In genomic region chr19:46573990-46574389, GRCm38 (mm10) we compare ENCODE assay signal across 7 mouse cellular contexts. TPM values are rescaled to one million over a fixed set of nuclear protein-coding genes. Genes with fewer than 3 reads are reported as not detected.
DNase-seq lines count a peak whose midpoint lies in the region; ATAC-seq and TF ChIP-seq lines count a peak whose summit lies in the region.

No protein-coding gene starts in this region.

- DNase-seq in liver, adult 2 months (ENCODE audit: extremely low read depth, low read depth, low spot score): peak; percentile 25
- no peak for DNase-seq in liver
- no peak for DNase-seq in right cerebral cortex, postnatal 14 days

- H3K9me3 ChIP-seq in forebrain, embryonic 12.5 days: no peaks in the 10 kb centered on the region
- H3K9me3 ChIP-seq in limb, embryonic 13.5 days: no peaks in the 10 kb centered on the region
- no peaks in the 10 kb centered on the region for H3K9me3 ChIP-seq in stomach, embryonic 14.5 days (ENCODE audit: control insufficient read depth, low read depth, low read length)

- H3K79me2 ChIP-seq in liver, adult 2 months (ENCODE audit: control insufficient read depth, insufficient read depth, low read length): peaks cover 14% of the 10 kb centered on the region; the same call in 1 of the 2 replicates

- H3K4me2 ChIP-seq in forebrain, embryonic 12.5 days: peak overlapping the region; percentile 67
- H3K4me2 ChIP-seq in limb, embryonic 13.5 days (replicated peaks): peak overlapping the region; percentile 78
- peak overlapping the region; percentile 45 for H3K4me2 ChIP-seq in stomach, embryonic 14.5 days (replicated peaks; ENCODE audit: low read depth, low read length)

- H3K4me3 ChIP-seq in liver, adult 2 months (ENCODE audit: insufficient read depth, low read depth, low read length): peak overlapping the region; percentile 75
- peak overlapping the region; percentile 81 for H3K4me3 ChIP-seq in forebrain, embryonic 12.5 days (replicated peaks)
- peak overlapping the region; percentile 84 for H3K4me3 ChIP-seq in limb, embryonic 13.5 days
- H3K4me3 ChIP-seq in stomach, embryonic 14.5 days (ENCODE audit: low read depth, low read length): peak overlapping the region; percentile 63

- no peak for TF ChIP-seq POLR2A in liver, adult 2 months (IDR thresholded peaks at IDR 0.05; ENCODE audit: extremely low read depth, insufficient read depth, low read length)

- H3K9ac ChIP-seq in liver, adult 2 months (ENCODE audit: low read depth, low read length): peak overlapping the region; percentile 61
- peak overlapping the region; percentile 83; the same call in 1 of the 2 replicates for H3K9ac ChIP-seq in forebrain, embryonic 12.5 days
- H3K9ac ChIP-seq in limb, embryonic 13.5 days: peak overlapping the region; percentile 75
- H3K9ac ChIP-seq in stomach, embryonic 14.5 days (replicated peaks; ENCODE audit: low read depth, low read length): peak overlapping the region; percentile 41; the same call in 1 of the 2 replicates

- no peaks in the 10 kb centered on the region for H3K27me3 ChIP-seq in liver, adult 2 months (ENCODE audit: control insufficient read depth, insufficient read depth, low read length)
- no peaks in the 10 kb centered on the region for H3K27me3 ChIP-seq in forebrain, embryonic 12.5 days
- no peaks in the 10 kb centered on the region for H3K27me3 ChIP-seq in limb, embryonic 13.5 days
- H3K27me3 ChIP-seq in stomach, embryonic 14.5 days (ENCODE audit: control insufficient read depth, insufficient read depth, low read length): no peaks in the 10 kb centered on the region

- peak overlapping the region; percentile 71; the same call in 1 of the 2 replicates for H3K27ac ChIP-seq in liver, adult 2 months (replicated peaks; ENCODE audit: insufficient read depth, low read depth, low read length)
- no peak overlapping the region for H3K27ac ChIP-seq in forebrain, embryonic 12.5 days
- H3K27ac ChIP-seq in limb, embryonic 13.5 days: no peak overlapping the region
- no peak overlapping the region for H3K27ac ChIP-seq in stomach, embryonic 14.5 days (ENCODE audit: low read length)

- TF ChIP-seq CTCF in liver, adult 2 months (IDR thresholded peaks at IDR 0.05; ENCODE audit: low read depth, low read length): no peak

- WGBS in liver, adult 2 months: 15% methylated on average over 6 of the region's 6 CpGs
- 50% methylated on average over 6 of the region's 6 CpGs for WGBS in forebrain, embryonic 12.5 days
- WGBS in limb, embryonic 13.5 days: 31% methylated on average over 6 of the region's 6 CpGs
- 35% methylated on average over 6 of the region's 6 CpGs for WGBS in stomach, embryonic 14.5 days

- ATAC-seq in forebrain, embryonic 12.5 days (ENCODE audit: low FRiP score): no peak
- no peak for ATAC-seq in limb, embryonic 13.5 days (ENCODE audit: low FRiP score, low read depth)
- ATAC-seq in stomach, embryonic 14.5 days (ENCODE audit: insufficient number of reproducible peaks, insufficient read depth, low FRiP score, low read depth): no peak
- ATAC-seq in megakaryocyte-erythroid progenitor cell, adult 5-6 weeks (replicated peaks; ENCODE audit: low FRiP score, low TSS enrichment, poor library complexity, severe bottlenecking): no peak

- H3K4me1 ChIP-seq in liver, adult 2 months (ENCODE audit: control insufficient read depth, insufficient read depth, low read length): peaks cover 10% of the 10 kb centered on the region
- peaks cover 22% of the 10 kb centered on the region for H3K4me1 ChIP-seq in forebrain, embryonic 12.5 days
- H3K4me1 ChIP-seq in limb, embryonic 13.5 days: peaks cover 22% of the 10 kb centered on the region
- peaks cover 11% of the 10 kb centered on the region for H3K4me1 ChIP-seq in stomach, embryonic 14.5 days (ENCODE audit: control insufficient read depth, insufficient read depth, low read length)

- no peaks in the 10 kb centered on the region for H3K36me3 ChIP-seq in liver, adult 2 months (ENCODE audit: control insufficient read depth, insufficient read depth, low read length)
- no peaks in the 10 kb centered on the region for H3K36me3 ChIP-seq in forebrain, embryonic 12.5 days (replicated peaks)
- H3K36me3 ChIP-seq in limb, embryonic 13.5 days: no peaks in the 10 kb centered on the region
- H3K36me3 ChIP-seq in stomach, embryonic 14.5 days (ENCODE audit: control insufficient read depth, insufficient read depth, low read length): no peaks in the 10 kb centered on the region

RNA-seq across cellular contexts. Expression of gene Sfxn2, which starts 0.8 kb away (rescaled TPM):
- total RNA-seq in liver, adult 2 months (2014; rRNA removed): 33.8 and 34.6 TPM in 2 replicates
- polyA plus RNA-seq in liver, adult 2 months (2012; rRNA removed): 13.9 and 15.1 TPM in 2 replicates
- 12.2 and 14.6 TPM in 2 replicates for polyA plus RNA-seq in forebrain, embryonic 12.5 days (2016; fragmentation: Nextera tagmentation; extraction: Ambion mirVana)
- polyA plus RNA-seq in limb, embryonic 13.5 days (2015; fragmentation: Nextera tagmentation; extraction: Ambion mirVana): 27.8 and 28.1 TPM in 2 replicates
- 19.3 and 20.8 TPM in 2 replicates for polyA plus RNA-seq in stomach, embryonic 14.5 days (2014; fragmentation: Nextera tagmentation; extraction: Ambion mirVana)
- total RNA-seq in megakaryocyte-erythroid progenitor cell, adult 5-6 weeks (2014; fragmentation: Nextera tagmentation): 10.6 and 20.1 TPM in 2 replicates
- total RNA-seq in megakaryocyte-erythroid progenitor cell, adult 5-6 weeks (2017): 9.8 and 21.1 TPM in 2 replicates

RNA-seq across cellular contexts. Expression of gene Arl3, which starts 1.0 kb away (rescaled TPM):
- total RNA-seq in liver, adult 2 months (2014; rRNA removed): 21.9 and 25.1 TPM in 2 replicates
- polyA plus RNA-seq in liver, adult 2 months (2012; rRNA removed): 8.7 and 12.7 TPM in 2 replicates
- 216 and 224 TPM in 2 replicates for polyA plus RNA-seq in forebrain, embryonic 12.5 days (2016; fragmentation: Nextera tagmentation; extraction: Ambion mirVana)
- polyA plus RNA-seq in limb, embryonic 13.5 days (2015; fragmentation: Nextera tagmentation; extraction: Ambion mirVana): 178 and 183 TPM in 2 replicates
- 89.4 and 98.7 TPM in 2 replicates for polyA plus RNA-seq in stomach, embryonic 14.5 days (2014; fragmentation: Nextera tagmentation; extraction: Ambion mirVana)
- 14.2 and 17.8 TPM in 2 replicates for total RNA-seq in megakaryocyte-erythroid progenitor cell, adult 5-6 weeks (2014; fragmentation: Nextera tagmentation)
- total RNA-seq in megakaryocyte-erythroid progenitor cell, adult 5-6 weeks (2017): 22.6 and 31.7 TPM in 2 replicates

RNA-seq across cellular contexts. Expression of gene Wbp1l, which starts 24.9 kb away (rescaled TPM):
- total RNA-seq in liver, adult 2 months (2014; rRNA removed): 66.7 and 90.9 TPM in 2 replicates
- polyA plus RNA-seq in liver, adult 2 months (2012; rRNA removed): 140 and 169 TPM in 2 replicates
- polyA plus RNA-seq in forebrain, embryonic 12.5 days (2016; fragmentation: Nextera tagmentation; extraction: Ambion mirVana): 43.2 and 44.5 TPM in 2 replicates
- 47.7 and 49.9 TPM in 2 replicates for polyA plus RNA-seq in limb, embryonic 13.5 days (2015; fragmentation: Nextera tagmentation; extraction: Ambion mirVana)
- 35.7 and 37.0 TPM in 2 replicates for polyA plus RNA-seq in stomach, embryonic 14.5 days (2014; fragmentation: Nextera tagmentation; extraction: Ambion mirVana)
- 16.1 and 24.1 TPM in 2 replicates for total RNA-seq in megakaryocyte-erythroid progenitor cell, adult 5-6 weeks (2014; fragmentation: Nextera tagmentation)
- 17.9 and 20.8 TPM in 2 replicates for total RNA-seq in megakaryocyte-erythroid progenitor cell, adult 5-6 weeks (2017)
